Mouse (Mus musculus) heart, adult 2 months (tissue): Measurements from ENCODE around the gene Fcmr.

ENCODE experiments used
- CTCF ChIP-seq: fragments of 200-600 bp; IDR thresholded peaks from 2 replicates; pipeline ENCODE4 v1.8.1; 2022; ENCODE audit warnings: antibody characterized with exemption, mild to moderate bottlenecking, moderate library complexity
- EP300 ChIP-seq: fragments of 200-500 bp; IDR thresholded peaks from 2 replicates; pipeline ENCODE4 v1.6.1; 2011; ENCODE audit warnings: low read depth, low read length, control low read depth; ENCODE audit not compliant: insufficient read depth
- POLR2A ChIP-seq: fragments of 200-500 bp; IDR thresholded peaks from 2 replicates; pipeline ENCODE4 v1.6.1; 2011; ENCODE audit warnings: mild to moderate bottlenecking, low read depth, low read length, control low read depth; ENCODE audit not compliant: insufficient read depth

- TF ChIP-seq CTCF (no peak), POLR2A (no peak), EP300 (no peak)
These were observed 15.1 kb upstream of the Fcmr start for GRCm38 (mm10) chr1:130850405-130850804.
